Mouse (Mus musculus): ENCODE results near the gene Tspan18.

- no peak for TF ChIP-seq CTCF (conservative IDR thresholded peaks at IDR 0.05; ENCODE audit: low read length)
- no peak for TF ChIP-seq NANOG (IDR thresholded peaks at IDR 0.05; ENCODE audit: borderline replicate concordance, low read length)
These were observed 156.0 kb downstream of the Tspan18 start for GRCm38 (mm10) chr2:93178313-93178677.
